Mouse (Mus musculus) A20 (cell line): ENCODE data around the gene Maml3.

Experiments used
- DNase-seq: peaks from one replicate; pipeline ENCODE4 v3.0.0-alpha.2; 2011; ENCODE audit warnings: low read depth, low spot score

Maml3 gene

DNA sequence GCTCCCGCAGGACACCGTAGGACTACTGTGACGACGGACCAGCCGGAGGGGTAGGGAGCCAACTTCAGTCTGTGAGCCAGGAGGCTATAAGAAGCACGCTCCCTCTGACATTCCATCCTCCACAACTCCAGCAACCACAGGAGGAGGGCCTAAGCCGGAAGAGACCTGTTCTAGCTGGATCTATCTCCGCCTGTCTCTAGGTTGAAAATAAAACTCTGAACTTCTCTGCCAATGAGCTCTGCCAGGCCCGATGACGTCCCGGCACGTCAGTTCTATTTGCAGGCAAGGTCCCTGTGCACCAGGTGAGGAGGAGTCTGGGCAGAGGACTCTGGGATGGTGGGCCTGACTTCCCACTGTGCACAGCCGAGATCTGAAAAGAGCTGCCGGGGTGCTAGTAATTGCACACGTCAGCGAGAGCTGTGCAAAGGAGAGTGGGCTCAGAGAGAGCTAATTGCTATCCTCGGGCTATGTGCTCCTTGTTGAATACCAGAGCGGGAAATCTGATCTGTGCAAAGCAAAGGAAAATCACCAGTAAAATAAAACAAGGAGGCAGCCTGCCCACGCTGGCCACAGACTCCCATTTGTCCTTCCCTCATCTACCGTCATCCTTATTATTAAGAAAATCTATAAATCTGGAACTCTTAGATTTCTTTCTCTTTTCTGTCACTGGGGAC is 58.7 kb downstream of the Maml3 start:
- no peak for DNase-seq

DNA sequence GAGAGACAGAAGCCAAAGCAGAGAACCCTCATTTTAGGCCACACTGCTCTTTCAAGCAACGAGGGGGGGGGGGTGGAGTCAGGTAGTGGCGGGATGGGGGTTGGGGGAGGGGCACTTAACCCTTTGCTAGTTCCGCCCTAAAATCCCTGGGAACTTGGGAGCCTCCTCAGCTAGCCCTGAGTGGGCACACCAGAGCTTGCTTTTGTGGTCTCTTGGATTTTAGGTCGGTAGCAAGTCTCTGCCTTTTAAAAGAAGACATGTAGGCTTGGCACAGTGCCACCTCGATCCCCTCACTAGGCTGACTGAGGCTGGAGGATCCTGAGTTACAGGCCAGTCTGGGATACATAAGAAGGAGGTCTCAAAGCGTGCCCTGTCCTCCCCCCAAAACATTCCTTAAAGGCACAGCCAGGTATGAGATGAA is 59.6 kb downstream of the Maml3 start:
- DNase-seq: no peak

DNA sequence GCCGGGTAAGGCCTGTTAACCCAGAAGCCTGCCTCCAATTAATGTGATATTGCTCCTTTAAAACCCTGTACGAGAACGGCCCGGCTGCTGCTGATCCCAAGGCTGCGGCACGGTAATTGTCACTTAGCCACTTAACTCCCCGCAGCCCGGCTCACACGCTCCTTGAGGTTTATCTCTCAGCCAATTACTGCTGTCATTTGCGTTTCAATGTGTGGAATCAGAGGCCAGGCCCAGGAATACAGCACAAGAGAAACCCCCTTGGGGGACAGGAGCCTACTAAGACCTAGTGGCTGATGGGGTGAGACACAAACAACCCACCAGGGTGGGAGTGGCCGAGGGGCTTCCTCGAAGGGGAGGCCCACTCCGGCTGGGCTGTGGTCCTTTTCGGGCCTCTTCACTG is 60.2 kb downstream of the Maml3 start:
- no peak for DNase-seq

DNA sequence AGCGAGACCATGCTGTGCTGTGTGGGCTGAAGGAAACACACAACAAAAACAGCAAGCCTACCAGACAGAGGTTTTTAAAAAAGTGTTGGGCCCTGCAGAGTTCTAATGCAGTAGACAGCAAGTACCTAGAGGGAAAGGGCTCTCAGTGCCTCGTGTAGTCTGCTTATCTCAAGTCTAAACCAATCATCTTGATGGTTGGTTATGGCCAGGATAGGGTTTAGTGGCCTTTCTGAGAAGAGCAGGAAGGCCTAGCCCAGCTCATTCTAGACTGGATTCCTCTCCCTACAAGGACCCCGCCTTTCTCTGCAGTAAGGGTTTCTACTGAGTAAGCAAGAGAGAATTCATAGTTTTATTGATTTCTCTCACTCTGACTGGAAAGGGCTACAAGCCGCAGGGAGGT is 61.0 kb downstream of the Maml3 start:
- no peak for DNase-seq

DNA sequence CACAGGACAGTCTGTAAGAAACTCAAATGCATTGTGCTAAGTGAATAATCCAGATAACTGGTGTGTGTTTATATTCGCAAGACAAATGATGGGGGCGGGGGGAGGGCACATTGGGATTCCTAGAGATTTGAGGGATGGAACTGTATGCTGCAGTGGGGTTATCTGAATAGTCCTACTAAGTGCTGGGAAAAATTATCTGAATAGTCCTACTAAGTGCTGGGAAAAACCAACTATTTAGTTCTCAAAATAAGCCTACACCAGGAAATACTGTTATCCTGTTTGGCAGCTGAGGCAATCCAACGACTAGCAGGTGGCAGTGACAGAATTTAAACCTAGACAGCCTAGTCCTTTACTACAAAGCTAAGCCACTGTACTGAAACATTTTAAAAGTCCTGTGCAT is 62.2 kb downstream of the Maml3 start:
- DNase-seq: no peak

DNA sequence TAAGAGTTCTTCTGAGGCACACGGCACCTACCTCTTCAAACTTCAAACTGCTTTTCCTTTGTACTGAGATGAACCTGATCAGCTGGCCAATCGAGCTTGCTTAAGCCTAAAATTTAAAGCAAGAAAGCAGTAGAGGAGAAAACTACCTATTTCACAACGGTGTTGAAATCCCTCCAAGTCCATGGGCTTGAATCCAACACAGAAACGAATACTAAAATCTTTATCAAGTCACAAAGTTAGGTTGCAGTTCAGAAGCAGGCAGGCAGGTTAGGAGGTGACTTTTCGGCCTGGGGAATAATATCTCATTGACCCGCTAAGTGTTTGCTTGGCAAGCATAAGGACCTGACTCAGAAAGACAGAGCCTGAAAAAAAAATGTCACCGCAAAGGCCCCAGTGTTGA is 64.9 kb downstream of the Maml3 start:
- DNase-seq: no peak

DNA sequence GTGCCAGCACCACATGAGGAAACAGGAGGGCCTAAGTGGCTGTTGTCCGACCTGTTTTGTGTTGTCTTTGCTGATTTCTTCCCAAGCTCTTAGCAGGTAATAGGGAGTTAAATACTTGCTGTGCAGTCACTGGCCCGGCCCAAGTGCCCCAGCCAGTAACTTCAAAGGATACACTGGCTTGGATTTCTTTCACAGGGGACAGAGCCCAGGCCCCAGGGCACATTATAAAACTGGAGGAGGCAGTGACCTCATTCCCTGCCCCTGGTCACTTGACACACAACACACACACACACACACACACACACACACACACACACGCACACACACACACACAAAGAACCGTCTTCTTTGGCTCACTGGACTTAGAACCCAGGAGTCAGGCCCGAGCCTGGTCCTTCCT is 67.6 kb downstream of the Maml3 start:
- no peak for DNase-seq

DNA sequence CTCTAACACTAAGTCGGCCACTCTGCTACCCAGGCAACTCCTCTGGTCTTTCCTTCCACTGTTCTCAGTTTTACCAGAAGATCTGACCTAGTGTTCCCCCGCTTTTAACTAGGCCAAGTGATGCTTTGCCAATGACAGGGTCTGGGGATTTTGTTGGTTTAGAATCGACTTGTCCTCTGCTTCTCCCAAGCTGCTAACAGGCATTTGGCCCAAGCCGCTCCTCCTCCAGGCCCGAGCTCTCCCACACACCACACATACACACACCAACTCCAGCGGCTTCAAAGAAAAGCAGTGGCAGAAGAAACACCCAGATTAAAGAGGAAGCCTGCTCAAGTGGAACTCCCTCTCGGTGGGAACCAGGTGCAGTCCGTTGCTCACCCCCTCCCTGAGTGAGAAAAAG is 69.5 kb downstream of the Maml3 start:
- DNase-seq: no peak

DNA sequence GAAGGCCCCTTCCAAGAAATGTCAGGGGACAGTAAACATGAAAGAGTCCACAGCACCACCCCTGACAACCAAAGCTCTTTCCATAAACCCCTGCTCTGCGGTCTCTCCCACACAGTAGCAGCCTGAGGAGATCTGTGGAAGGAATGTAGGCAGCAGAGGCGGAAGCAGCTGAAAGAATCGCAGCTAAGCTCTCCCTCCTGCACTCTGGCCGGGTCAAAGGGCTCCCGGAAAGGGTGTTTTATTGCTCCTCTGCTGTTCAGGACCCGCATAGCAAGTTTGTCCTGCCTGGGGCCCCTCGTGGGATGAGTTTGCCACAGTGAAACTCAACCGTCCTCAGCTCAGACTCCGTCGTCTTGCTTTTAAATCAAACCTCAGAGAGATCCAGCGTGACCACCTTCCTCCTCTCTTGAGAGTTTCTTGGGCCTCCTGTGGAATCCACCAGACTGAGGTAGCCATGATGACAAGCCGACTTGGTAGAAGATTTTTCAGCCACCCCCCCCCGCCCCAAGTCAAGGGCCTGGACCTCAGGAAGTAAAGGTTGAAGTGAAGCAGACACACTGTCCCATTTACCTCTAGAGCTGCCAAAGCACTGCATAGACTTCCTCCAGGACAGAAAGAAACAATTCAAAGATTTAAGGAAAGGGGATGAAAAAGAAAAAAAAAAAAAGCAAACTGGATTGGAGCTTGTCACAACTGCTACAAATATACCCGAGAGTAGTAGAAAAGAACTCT is 70.9 kb downstream of the Maml3 start:
- no peak for DNase-seq

DNA sequence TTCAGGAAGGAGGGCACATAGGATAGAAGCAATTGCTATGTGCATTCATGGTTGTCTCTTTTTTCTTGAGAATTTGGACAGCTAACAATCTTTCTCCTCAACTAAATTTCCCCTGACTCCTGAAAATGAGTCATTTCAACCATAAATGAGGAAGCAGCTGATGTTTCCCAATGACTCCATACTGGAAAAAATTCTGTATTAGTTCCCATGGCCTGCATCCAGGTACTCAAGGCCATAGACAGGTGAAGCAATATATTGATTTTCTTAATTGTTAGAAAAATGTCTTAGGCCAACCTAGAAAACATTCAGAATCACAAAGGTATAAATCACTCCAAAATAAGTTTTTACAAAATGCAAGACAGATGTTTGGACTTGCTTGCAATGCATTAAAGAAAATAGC is 73.5 kb downstream of the Maml3 start:
- DNase-seq: no peak

DNA sequence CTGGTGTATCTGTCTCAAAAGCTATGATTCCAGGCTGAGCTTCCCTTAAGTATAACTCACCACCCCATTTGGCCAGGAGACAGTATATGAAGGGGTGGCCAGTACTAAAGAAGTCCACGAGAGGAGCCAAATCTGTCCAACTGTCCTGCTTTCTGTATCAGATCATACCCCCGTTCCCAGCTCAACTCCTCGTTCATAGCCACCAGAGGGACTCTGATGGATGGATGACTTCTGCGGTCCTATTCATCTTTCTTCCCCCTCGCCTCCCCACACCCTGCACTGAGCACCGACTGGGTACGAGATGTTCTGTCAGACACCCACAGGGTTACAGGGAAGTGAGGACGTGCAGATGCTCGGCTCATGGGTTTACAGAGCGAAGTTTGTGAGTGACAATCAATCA is 74.8 kb downstream of the Maml3 start:
- DNase-seq: no peak

DNA sequence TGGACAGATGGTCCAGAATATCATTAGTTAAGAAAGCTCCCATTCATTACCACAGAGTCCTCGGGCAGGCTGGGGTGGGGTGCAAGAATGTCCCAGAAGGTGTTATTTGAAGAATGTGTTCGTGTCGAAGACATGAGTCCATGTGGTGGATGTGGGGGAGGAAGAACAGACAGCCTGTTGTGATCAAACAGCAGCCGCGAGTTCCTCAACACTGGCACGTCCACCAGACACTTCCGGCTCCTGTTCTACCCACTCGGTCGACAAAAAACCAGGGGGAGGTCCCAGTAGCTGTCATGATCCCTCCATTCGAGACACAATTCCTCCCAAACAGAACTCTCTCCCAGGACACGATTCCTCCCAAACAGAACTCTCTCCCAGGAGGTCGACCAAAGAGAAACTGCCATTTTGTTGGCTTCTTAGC is 75.2 kb downstream of the Maml3 start:
- peak; percentile 3 for DNase-seq

DNA sequence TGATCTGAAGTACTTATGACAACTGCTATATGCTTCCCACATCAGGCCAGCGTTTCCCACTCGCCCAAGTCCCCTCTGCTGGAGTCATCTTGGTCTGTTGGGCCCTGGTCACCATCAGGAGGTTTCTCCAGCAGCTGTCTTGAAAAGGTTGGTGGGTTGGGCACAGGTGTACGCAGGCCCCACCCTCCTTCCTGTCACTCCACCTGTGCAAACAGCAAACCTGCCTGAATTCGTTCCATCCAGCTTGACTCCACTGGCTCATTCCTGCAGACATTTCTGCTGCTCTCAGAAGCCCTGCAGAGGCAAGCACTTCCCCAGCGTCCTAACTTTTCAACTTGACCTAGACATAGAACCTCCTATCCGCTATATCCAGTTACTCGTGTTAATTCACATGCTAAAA is 76.9 kb downstream of the Maml3 start:
- DNase-seq: no peak

DNA sequence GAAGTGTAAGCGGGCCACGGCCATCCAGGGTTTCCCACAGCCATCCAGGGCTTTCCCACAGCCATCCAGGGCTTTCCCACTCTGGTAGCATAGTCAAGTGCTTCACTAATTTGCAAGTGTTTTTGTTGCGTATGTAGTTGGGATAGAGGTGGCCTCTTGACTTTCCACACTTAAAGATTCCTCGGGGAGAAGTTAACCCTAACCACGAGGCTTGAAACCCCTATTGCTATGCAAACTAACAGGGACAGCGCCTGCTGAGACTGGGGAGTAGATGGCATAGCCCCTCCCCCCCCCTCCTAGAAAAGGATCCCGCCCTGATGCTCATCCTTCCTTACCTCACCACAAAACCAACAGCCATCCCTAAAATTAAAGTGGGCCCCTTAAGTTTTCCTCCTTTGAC is 82.4 kb downstream of the Maml3 start:
- DNase-seq: no peak

DNA sequence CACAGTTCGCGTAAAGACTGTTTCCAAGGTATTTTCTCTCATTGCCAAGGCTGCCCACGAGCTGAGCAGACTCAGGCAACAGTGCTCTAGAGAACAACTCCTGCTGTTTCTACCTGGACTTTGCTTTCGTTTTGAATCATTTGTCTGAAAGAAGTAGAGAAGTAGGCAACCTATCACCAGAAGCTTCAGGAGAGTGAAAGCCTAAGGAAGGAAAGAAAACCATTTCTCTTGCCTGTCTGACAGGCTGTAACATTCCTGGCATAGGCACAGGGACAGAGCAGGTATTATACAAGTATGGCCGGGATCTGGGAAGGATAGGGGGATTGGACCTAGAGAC is 86.8 kb downstream of the Maml3 start:
- DNase-seq: no peak

DNA sequence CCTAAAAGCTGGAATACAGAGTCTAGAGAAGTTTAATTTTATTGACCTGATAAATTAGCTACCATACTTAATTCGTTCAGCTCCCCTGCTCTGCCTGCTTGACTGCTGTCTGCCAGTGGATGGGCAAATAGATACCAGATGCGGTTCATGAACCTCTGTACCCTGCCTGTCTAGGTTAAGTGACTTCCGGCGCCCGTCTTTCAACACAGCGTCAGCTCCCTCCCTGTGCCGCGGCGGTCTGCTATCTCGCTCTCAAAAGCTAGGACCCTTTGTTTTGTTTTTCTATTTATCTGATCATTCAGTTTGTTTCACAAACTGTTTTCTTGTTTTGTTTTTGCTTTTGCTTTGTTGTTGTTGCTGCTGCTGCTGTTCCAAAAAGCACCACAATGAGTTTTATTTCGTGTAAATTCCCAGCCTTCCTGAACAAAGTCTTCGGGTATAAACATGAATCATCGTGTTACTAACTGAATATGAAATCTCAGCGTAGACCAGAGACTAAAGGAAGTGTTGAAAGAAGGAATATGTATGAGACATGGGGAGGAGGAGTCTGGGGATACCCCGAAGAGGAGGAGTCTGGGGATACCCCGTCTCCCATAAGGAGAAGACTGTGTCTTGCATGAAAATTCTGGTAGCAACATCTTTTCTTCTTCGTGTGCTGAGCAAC is 87.3 kb downstream of the Maml3 start:
- DNase-seq: no peak

DNA sequence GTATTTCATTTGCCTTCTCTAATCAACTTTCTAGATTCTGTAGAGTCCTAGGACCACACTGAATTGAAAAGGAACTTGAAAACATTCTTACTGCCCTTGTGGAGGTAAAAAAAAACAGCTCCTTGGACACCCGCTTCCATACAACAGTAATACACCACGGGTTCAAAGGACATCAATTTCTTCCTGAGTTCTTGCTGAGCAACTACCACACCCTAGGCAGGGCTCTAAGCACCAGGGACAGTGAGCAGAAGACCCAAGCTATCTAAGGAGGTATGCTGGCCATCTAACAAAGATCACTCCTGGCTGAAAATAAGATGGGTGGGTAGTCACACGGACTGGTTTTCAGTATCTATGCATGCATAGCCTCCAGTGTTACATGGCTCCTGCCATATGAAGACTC is 88.7 kb downstream of the Maml3 start:
- no peak for DNase-seq

DNA sequence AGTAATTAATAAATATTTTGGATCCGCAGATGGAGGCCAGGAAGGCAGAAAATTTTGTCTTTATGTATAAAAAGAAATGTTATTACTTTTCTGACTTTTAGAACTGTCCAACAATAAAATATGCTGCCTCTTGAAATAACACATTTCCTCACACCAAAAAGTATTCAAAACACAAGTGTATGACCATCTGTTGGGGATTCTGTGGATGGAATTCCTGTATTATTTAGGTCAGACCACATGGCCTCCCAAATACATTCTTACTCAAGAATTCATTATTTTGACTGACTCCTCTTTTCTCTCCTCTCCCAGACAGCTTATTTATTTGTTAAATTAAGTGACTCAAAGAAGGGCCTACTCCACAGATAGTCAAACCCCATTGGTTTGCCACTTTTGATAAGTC is 89.3 kb downstream of the Maml3 start:
- DNase-seq: no peak

DNA sequence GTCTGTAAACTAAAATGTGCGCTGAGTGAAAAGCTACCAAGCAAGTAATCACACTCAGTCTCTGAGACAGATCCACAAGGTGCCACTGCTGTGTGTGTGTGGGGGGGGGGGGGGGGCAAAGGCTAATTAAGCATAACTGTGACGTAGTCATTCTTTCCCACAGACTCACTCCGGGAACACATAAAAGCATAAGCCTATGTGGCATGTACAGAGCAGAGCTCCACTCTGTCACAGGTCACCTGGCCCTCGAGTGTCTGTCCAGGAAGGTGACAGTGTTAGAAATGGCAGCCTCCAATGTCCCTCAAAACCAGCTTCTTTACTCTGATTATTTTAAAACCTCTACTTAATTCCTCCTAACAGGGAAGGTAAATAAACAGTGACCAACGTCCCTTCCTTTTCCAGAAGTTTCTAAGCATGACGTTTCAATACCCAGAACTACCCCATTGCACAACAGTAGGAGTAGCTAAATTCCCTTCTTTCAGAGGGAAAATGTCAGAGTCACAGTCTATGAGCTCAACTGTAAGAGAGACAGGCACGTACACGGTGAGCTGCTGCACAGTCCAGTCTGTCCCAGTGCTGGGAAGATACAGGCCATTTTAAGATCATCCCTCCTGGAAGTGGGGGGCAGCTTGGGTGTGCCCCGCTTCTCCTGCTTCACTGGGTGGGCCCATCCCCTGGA is 93.7 kb downstream of the Maml3 start:
- DNase-seq: no peak

DNA sequence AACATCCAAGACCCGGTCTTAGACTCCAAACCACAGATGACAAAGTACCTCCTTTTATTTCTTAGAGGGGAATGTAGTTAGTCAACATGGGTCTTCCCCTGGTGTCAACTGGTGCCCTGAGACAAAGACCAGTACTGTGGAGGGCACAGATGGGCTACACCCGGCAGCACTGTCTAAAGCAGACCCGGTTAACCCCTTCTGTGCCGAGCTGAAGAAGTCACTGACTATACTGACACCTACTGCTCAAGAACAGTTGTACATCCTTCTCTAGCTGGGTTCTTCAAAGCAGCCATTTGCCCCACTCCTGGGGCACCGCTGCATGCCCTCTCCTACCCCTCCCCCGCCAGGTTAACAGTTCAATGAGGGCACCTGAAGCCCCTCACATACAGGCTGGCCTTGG is 95.6 kb downstream of the Maml3 start:
- DNase-seq: peak; percentile 7

DNA sequence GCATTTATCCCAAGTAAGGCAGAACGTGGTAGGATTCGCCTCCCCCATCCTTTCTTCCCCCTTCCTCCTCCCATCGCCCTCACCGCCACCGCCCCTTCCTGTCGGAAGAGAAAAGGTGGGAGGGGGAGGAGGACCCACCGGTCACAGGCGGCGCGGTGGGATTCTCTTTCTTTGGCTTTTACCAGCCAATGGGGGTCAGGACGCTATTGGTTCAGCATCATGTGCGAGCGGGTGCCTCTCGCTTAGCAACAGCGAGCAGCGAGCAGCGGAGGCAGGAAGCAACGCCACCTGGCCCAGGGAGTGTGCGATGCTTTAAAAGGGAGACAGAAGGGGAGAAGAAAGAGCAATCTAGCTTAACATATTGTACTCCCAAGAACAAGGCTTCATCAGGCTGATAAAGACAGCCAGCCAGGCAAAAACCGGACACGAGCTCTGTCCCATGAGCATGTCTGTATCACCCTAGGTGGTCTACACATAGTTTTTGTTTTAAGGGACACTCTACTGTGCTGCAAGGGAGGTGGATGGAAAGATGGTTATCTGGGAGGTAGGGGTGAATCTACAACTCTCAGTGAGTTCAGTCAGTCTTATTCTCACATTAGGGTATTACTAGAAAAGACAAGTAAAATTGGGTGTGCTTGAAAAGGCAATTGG is 97.1 kb downstream of the Maml3 start:
- DNase-seq: no peak

DNA sequence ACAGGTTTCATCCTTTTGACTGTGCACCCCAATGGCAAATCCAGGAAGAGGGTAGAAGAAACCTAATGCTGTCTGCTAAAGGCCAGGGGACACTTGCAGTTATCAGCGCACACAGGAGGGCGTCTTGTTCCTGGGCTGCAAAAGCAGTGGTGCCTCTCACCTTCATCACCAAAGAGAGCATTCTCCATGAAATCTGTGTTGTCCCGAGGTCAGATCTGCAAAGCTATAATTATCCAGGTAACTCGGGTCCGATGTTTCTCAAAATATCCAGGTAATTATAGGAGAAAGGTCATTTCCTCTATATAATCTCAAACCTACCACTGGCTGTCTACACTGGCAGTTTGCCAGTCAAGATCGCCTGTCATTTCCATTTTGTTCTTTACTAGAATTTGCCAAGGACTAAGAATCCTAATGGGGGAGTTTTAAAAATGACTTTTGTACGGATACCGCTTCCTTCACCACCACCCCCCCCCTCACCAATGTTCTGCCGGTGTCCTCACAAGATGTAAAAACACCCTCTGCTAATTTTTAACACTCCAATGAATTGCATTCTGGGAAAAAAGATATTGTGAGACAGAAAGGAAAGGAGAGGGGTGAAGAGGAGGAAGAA is 98.0 kb downstream of the Maml3 start:
- no peak for DNase-seq
